Mouse (Mus musculus) heart, postnatal 14 days (tissue): ENCODE measurements at regions not wholly inside any gene's neighbourhood (a gene's known extent, or its start where the extent isn't known, plus 50 kb on each side); places are given as distances from the start of the nearest gene placed in this dataset.

Experiments used
- DNase-seq, 2 experiments: peaks; one replicate each; pipeline ENCODE4 v3.0.0; 2021 to 2022
- intact Hi-C: fragments of 180-260 bp; cut with DNase I; formaldehyde crosslinking; loops from one replicate; pipeline ENCODE4 v1.15.1; 2025

GRCm38 (mm10) chr6:101890655-101891054 is 513.0 kb upstream of the Pdzrn3 start:
- no peak for DNase-seq
- intact Hi-C loops = no loop called here

- intact Hi-C loops = no loop called here
- no peak for DNase-seq
These were observed 505.2 kb upstream of the Pdzrn3 start for GRCm38 (mm10) chr6:101882938-101883337.

GRCm38 (mm10) chr6:101874894-101875293 is 497.2 kb upstream of the Pdzrn3 start:
- no peak for DNase-seq
- intact Hi-C loops = no loop called here

- no peak for DNase-seq
- intact Hi-C loops = no loop called here
These were observed 481.2 kb upstream of the Pdzrn3 start for GRCm38 (mm10) chr6:101858895-101859294.

- intact Hi-C loops = no loop called here
- no peak for DNase-seq
These were observed 463.0 kb upstream of the Pdzrn3 start for GRCm38 (mm10) chr6:101840695-101841094.

- intact Hi-C loops = no loop called here
- peak in 1 of 2 experiments; percentile 37 for DNase-seq
These were observed 459.9 kb upstream of the Pdzrn3 start for GRCm38 (mm10) chr6:101837563-101837962.

GRCm38 (mm10) chr6:101793986-101794385 is 416.3 kb upstream of the Pdzrn3 start:
- intact Hi-C loops = no loop called here

GRCm38 (mm10) chr6:101777864-101778263 is 400.2 kb upstream of the Pdzrn3 start:
- DNase-seq = no peak
- intact Hi-C loops = no loop called here

More at GRCm38 (mm10) chr6:101793986-101794385, 416.3 kb upstream of the Pdzrn3 start:
- no peak for DNase-seq

GRCm38 (mm10) chr6:101773151-101773550 is 395.5 kb upstream of the Pdzrn3 start:
- DNase-seq = no peak
- intact Hi-C loops = no loop called here

- no peak for DNase-seq
- intact Hi-C loops = no loop called here
These were observed 357.4 kb upstream of the Pdzrn3 start for GRCm38 (mm10) chr6:101735107-101735506.

GRCm38 (mm10) chr6:101720513-101720912 is 342.8 kb upstream of the Pdzrn3 start:
- DNase-seq = no peak

GRCm38 (mm10) chr6:101689684-101690083 is 312.0 kb upstream of the Pdzrn3 start:
- intact Hi-C loops = no loop called here
- no peak for DNase-seq

More at GRCm38 (mm10) chr6:101720513-101720912, 342.8 kb upstream of the Pdzrn3 start:
- intact Hi-C loops = no loop called here

- intact Hi-C loops = no loop called here
These were observed 308.9 kb upstream of the Pdzrn3 start for GRCm38 (mm10) chr6:101686578-101686977.

GRCm38 (mm10) chr6:101685734-101686133 is 308.0 kb upstream of the Pdzrn3 start:
- no peak for DNase-seq

More at GRCm38 (mm10) chr6:101686578-101686977, 308.9 kb upstream of the Pdzrn3 start:
- DNase-seq = no peak

GRCm38 (mm10) chr6:101684390-101684789 is 306.7 kb upstream of the Pdzrn3 start:
- peak in 1 of 2 experiments; percentile 3 for DNase-seq

More at GRCm38 (mm10) chr6:101685734-101686133, 308.0 kb upstream of the Pdzrn3 start:
- intact Hi-C loops = no loop called here

GRCm38 (mm10) chr6:101674846-101675245 is 297.1 kb upstream of the Pdzrn3 start:
- intact Hi-C loops = no loop called here
- no peak for DNase-seq

More at GRCm38 (mm10) chr6:101684390-101684789, 306.7 kb upstream of the Pdzrn3 start:
- intact Hi-C loops = no loop called here

- no peak for DNase-seq
- intact Hi-C loops = no loop called here
These were observed 293.1 kb upstream of the Pdzrn3 start for GRCm38 (mm10) chr6:101670770-101671169.

GRCm38 (mm10) chr6:101669118-101669845 is 291.6 kb upstream of the Pdzrn3 start:
- no peak for DNase-seq
- intact Hi-C loops = no loop called here

- intact Hi-C loops = loop anchor here (10.0 kb wide), 2 partner anchors 510 to 1550 kb away; no protein-coding TSS in a partner anchor
- no peak for DNase-seq
These were observed 276.7 kb upstream of the Pdzrn3 start for GRCm38 (mm10) chr6:101654351-101654750.

GRCm38 (mm10) chr6:101650348-101650747 is 272.7 kb upstream of the Pdzrn3 start:
- intact Hi-C loops = loop anchor here (10.0 kb wide), 2 partner anchors 514 to 1554 kb away; no protein-coding TSS in a partner anchor
- DNase-seq = peak; percentile 44 to 61

GRCm38 (mm10) chr6:101617295-101617694 is 239.6 kb upstream of the Pdzrn3 start:
- intact Hi-C loops = loop anchor here (2.0 to 10.0 kb wide), 3 partner anchors 232 to 735 kb away; no protein-coding TSS in a partner anchor
- no peak for DNase-seq

- intact Hi-C loops = loop anchor here (2.0 to 10.0 kb wide), 3 partner anchors 232 to 734 kb away; no protein-coding TSS in a partner anchor
These were observed 239.1 kb upstream of the Pdzrn3 start for GRCm38 (mm10) chr6:101616776-101617175.

More at GRCm38 (mm10) chr6:101616776-101617175, 239.1 kb upstream of the Pdzrn3 start:
- peak in 1 of 2 experiments; percentile 3 for DNase-seq
